Mouse (Mus musculus): Measurements from ENCODE around the gene Rbm47.

Gene Rbm47

GRCm38 (mm10) chr5:66165748-66166147 lies 7.2 kb downstream of the Rbm47 start:
- DNase-seq (ENCODE audit: low spot score in 2 of 2): no peak

GRCm38 (mm10) chr5:66156431-66156962 lies 16.4 kb downstream of the Rbm47 start:
- DNase-seq (ENCODE audit: low spot score in 2 of 2): no peak

GRCm38 (mm10) chr5:66154616-66155015 lies 18.3 kb downstream of the Rbm47 start:
- no peak for DNase-seq (ENCODE audit: low spot score in 2 of 2)

GRCm38 (mm10) chr5:66153486-66153885 lies 19.4 kb downstream of the Rbm47 start:
- DNase-seq (ENCODE audit: low spot score in 2 of 2): no peak

GRCm38 (mm10) chr5:66151301-66152188 lies 21.4 kb downstream of the Rbm47 start:
- DNase-seq (ENCODE audit: low spot score in 2 of 2): peak; percentile 50 to 53

- peak; percentile 70 to 78 for DNase-seq (ENCODE audit: low spot score in 2 of 2)
Observed at GRCm38 (mm10) chr5:66150706-66151300, 22.1 kb downstream of the Rbm47 start.

GRCm38 (mm10) chr5:66150106-66150705 lies 22.7 kb downstream of the Rbm47 start:
- DNase-seq (ENCODE audit: low spot score in 2 of 2): no peak

GRCm38 (mm10) chr5:66149571-66149970 lies 23.3 kb downstream of the Rbm47 start:
- no peak for DNase-seq (ENCODE audit: low spot score in 2 of 2)

GRCm38 (mm10) chr5:66149111-66149510 lies 23.8 kb downstream of the Rbm47 start:
- DNase-seq (ENCODE audit: low spot score in 2 of 2): no peak

- no peak for DNase-seq (ENCODE audit: low spot score in 2 of 2)
Observed at GRCm38 (mm10) chr5:66147313-66147712, 25.6 kb downstream of the Rbm47 start.

GRCm38 (mm10) chr5:66145583-66145982 lies 27.3 kb downstream of the Rbm47 start:
- no peak for DNase-seq (ENCODE audit: low spot score in 2 of 2)

- DNase-seq (ENCODE audit: low spot score in 2 of 2): no peak
Observed at GRCm38 (mm10) chr5:66143093-66144032, 29.6 kb downstream of the Rbm47 start.

- no peak for DNase-seq (ENCODE audit: low spot score in 2 of 2)
Observed at GRCm38 (mm10) chr5:66141474-66141873, 31.4 kb downstream of the Rbm47 start.

GRCm38 (mm10) chr5:66139634-66140295 lies 33.2 kb downstream of the Rbm47 start:
- DNase-seq (ENCODE audit: low spot score in 2 of 2): no peak

GRCm38 (mm10) chr5:66139171-66139570 lies 33.7 kb downstream of the Rbm47 start:
- DNase-seq (ENCODE audit: low spot score in 2 of 2): no peak

GRCm38 (mm10) chr5:66138597-66138996 lies 34.3 kb downstream of the Rbm47 start:
- peak in 1 of 2 experiments; percentile 55 for DNase-seq (ENCODE audit: low spot score in 2 of 2)

- DNase-seq (ENCODE audit: low spot score in 2 of 2): no peak
Observed at GRCm38 (mm10) chr5:66137250-66137649, 35.7 kb downstream of the Rbm47 start.

- peak in 1 of 2 experiments; percentile 22 for DNase-seq (ENCODE audit: low spot score in 2 of 2)
Observed at GRCm38 (mm10) chr5:66135853-66136210, 37.1 kb downstream of the Rbm47 start.

GRCm38 (mm10) chr5:66135161-66135852 lies 37.6 kb downstream of the Rbm47 start:
- DNase-seq (ENCODE audit: low spot score in 2 of 2): no peak

- no peak for DNase-seq (ENCODE audit: low spot score in 2 of 2)
Observed at GRCm38 (mm10) chr5:66134578-66134977, 38.3 kb downstream of the Rbm47 start.
